Mouse (Mus musculus): Measurements from ENCODE around the gene A830031A19Rik.

DNA sequence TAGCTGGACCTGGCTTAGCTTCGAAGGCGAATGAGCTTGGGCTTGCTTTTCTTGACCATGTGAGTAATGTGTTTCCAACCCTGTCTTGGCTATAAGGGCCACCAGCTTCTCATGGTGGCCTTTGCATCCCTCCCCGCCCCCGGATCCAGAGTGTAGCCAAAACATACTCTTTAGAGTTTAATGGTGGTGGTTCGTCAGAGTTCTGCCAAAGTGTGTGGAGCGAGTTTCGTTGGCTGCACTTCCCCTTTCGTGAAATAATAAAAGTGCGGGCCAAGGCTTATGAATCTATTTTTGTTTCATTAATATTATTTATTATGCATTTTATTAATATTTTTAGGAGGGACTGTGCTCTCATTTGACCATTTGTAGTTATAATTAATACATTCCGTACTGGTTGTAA is 24.4 kb upstream of the A830031A19Rik start:
- no peak for TF ChIP-seq CTCF (IDR thresholded peaks at IDR 0.05)
- TF ChIP-seq POLR2A (IDR thresholded peaks at IDR 0.05; ENCODE audit: insufficient read depth, low read depth, low read length): no peak

All from heart, adult 2 months (tissue).